Mouse (Mus musculus): ENCODE data around the gene Tmem14a.
"Not testable (repeated sequence)": the region's sequence is repeated elsewhere in the genome, so short reads cannot be mapped to it uniquely, and the experiment has no call there.

GRCm38 (mm10) chr1:21213537-21213936, 4.8 kb upstream of the Tmem14a start:
- TF ChIP-seq POLR2A (IDR thresholded peaks at IDR 0.05; ENCODE audit: low read depth, low read length); CTCF (IDR thresholded peaks at IDR 0.05; ENCODE audit: extremely low read depth, insufficient read length, insufficient replicate concordance, low read depth, low read length): not testable (repeated sequence)

Data from small intestine, adult 2 months (tissue).